Mouse (Mus musculus) 3T3-L1 (cell line): Measurements from ENCODE around the gene Nepro.
A peak's percentile ranks its signal among the peaks of the same experiment; 100 is the strongest.

Experiments used
- DNase-seq: peaks from one replicate; pipeline ENCODE4 v3.0.0-alpha.2; 2015; ENCODE audit warnings: low read depth, low spot score

The Nepro gene

GRCm38 (mm10) chr16:44724083-44724787 lies at the start of gene Nepro:
Nepro (plus strand) TSS chr16:44724301.
- DNase-seq, result peak; percentile 92

GRCm38 (mm10) chr16:44676357-44676756 lies 47.7 kb upstream of the Nepro start:
- no peak for DNase-seq

GRCm38 (mm10) chr16:44679082-44679481 lies 45.0 kb upstream of the Nepro start:
- DNase-seq, result no peak

- DNase-seq, result no peak
Measured at GRCm38 (mm10) chr16:44679503-44679971, 44.6 kb upstream of the Nepro start.

GRCm38 (mm10) chr16:44680756-44681498 lies 43.2 kb upstream of the Nepro start:
- no peak for DNase-seq

- DNase-seq, result peak; percentile 75
Measured at GRCm38 (mm10) chr16:44684646-44685045, 39.5 kb upstream of the Nepro start.

GRCm38 (mm10) chr16:44685401-44685800 lies 38.7 kb upstream of the Nepro start:
- no peak for DNase-seq

GRCm38 (mm10) chr16:44686991-44687718 lies 36.9 kb upstream of the Nepro start:
- DNase-seq, result no peak

- no peak for DNase-seq
Measured at GRCm38 (mm10) chr16:44687719-44688420, 36.2 kb upstream of the Nepro start.

- peak; percentile 43 for DNase-seq
Measured at GRCm38 (mm10) chr16:44688507-44688906, 35.6 kb upstream of the Nepro start.

- no peak for DNase-seq
Measured at GRCm38 (mm10) chr16:44690501-44690900, 33.6 kb upstream of the Nepro start.

- no peak for DNase-seq
Measured at GRCm38 (mm10) chr16:44691066-44691465, 33.0 kb upstream of the Nepro start.

- DNase-seq, result no peak
Measured at GRCm38 (mm10) chr16:44691561-44692141, 32.5 kb upstream of the Nepro start.

- no peak for DNase-seq
Measured at GRCm38 (mm10) chr16:44692541-44692940, 31.6 kb upstream of the Nepro start.

GRCm38 (mm10) chr16:44693695-44694094 lies 30.4 kb upstream of the Nepro start:
- DNase-seq, result no peak

GRCm38 (mm10) chr16:44695214-44695858 lies 28.8 kb upstream of the Nepro start:
- no peak for DNase-seq

GRCm38 (mm10) chr16:44695859-44696620 lies 28.1 kb upstream of the Nepro start:
- DNase-seq, result no peak

GRCm38 (mm10) chr16:44697473-44698205 lies 26.5 kb upstream of the Nepro start:
- DNase-seq, result no peak

- DNase-seq, result no peak
Measured at GRCm38 (mm10) chr16:44701155-44701554, 22.9 kb upstream of the Nepro start.
